Comparison of ENCODE assay signal across 31 mouse cellular contexts in the genomic region with DNA sequence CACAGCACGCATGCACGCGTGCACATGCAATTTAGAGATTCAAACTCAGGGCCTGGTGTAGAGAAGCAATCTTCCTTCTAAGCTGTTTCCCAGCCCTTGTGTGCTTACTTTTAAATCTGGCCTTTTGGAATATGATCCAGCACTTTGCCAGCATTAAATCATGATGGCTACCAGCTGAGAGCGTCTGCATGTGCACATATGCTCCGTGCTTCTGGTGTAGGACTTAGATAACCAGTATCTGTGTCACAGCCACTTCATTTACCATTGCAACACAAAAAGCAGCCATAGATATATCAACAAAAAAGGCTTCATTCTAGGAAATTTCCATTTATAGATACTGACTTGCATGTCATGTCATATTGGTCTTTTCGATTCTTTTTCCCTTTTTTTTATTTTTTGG.
DNase-seq lines count a peak whose midpoint lies in the region; ATAC-seq and TF ChIP-seq lines count a peak whose summit lies in the region.
"Had no signal": no experiment of that assay in that cellular context is flagged by ENCODE, and none has a peak within 500 bp of the region (broad histone marks: within the 10 kb centered on the region; RNA-seq: fewer than 3 reads in every experiment).

No protein-coding gene starts in this region.

- no peak for TF ChIP-seq CTCF in forebrain, postnatal 0 days (IDR thresholded peaks at IDR 0.05; ENCODE audit: low read depth)
- no peak for TF ChIP-seq CTCF in lung, postnatal 0 days (IDR thresholded peaks at IDR 0.05)
- TF ChIP-seq CTCF in brain, embryonic 14.5 days (IDR thresholded peaks at IDR 0.05; ENCODE audit: borderline replicate concordance, extremely low read depth, insufficient read depth, insufficient read length) = no peak
- no peak for TF ChIP-seq CTCF in kidney, adult 2 months (conservative IDR thresholded peaks at IDR 0.05; ENCODE audit: insufficient read depth, insufficient read length, low read depth, low read length)

- H3K9ac ChIP-seq in forebrain, postnatal 0 days = peak overlapping the region; percentile 14; the same call in 1 of the 2 replicates
- no peak overlapping the region for H3K9ac ChIP-seq in forebrain, embryonic 12.5 days
- H3K9ac ChIP-seq in lung, postnatal 0 days (replicated peaks; ENCODE audit: low read depth) = no peak overlapping the region
- H3K9ac ChIP-seq: embryonic facial prominence, embryonic 13.5 days; forebrain, embryonic 13.5 days; heart, embryonic 12.5 days; heart, embryonic 15.5 days; hindbrain, embryonic 14.5 days had no signal

- TF ChIP-seq EP300 in lung, postnatal 0 days (IDR thresholded peaks at IDR 0.05) = no peak

- DNase-seq in forebrain, postnatal 0 days = peak; percentile 26
- DNase-seq in lung, postnatal 0 days (ENCODE audit: low spot score) = peak; percentile 49
- no peak for DNase-seq in lung, postnatal 10 days
- peak; percentile 5 for DNase-seq in brain, embryonic 14.5 days (ENCODE audit: low read depth)
- DNase-seq in mesoderm, embryonic 11.5 days (ENCODE audit: low read depth, low spot score) = peak; percentile 16
- no peak for DNase-seq in left cerebral cortex, postnatal 14 days (ENCODE audit: low spot score in 2 of 2)
- DNase-seq in kidney, adult 2 months = no peak
- DNase-seq: adrenal gland, adult 8-10 months; adrenal gland, postnatal 25 days; cerebellum, adult 11-12 months; cerebellum, adult 8-10 months; cerebellum, postnatal 10 days; cerebellum, postnatal 36 days; embryo, embryonic 11 days; gastrocnemius, adult 2 months; gastrocnemius, postnatal 14 days; heart, adult 18-20 months; heart, postnatal 10 days; heart, postnatal 36 days had no signal

- no peak overlapping the region for H3K4me2 ChIP-seq in forebrain, postnatal 0 days (ENCODE audit: low read depth)
- no peak overlapping the region for H3K4me2 ChIP-seq in forebrain, embryonic 12.5 days
- no peak overlapping the region for H3K4me2 ChIP-seq in lung, postnatal 0 days (replicated peaks; ENCODE audit: low read depth, low read length)
- H3K4me2 ChIP-seq: embryonic facial prominence, embryonic 13.5 days; forebrain, embryonic 13.5 days; heart, embryonic 12.5 days; heart, embryonic 15.5 days; hindbrain, embryonic 14.5 days had no signal

- 84% methylated on average over 6 of the region's 6 CpGs for WGBS in forebrain, postnatal 0 days
- WGBS in forebrain, embryonic 12.5 days = 93% methylated on average over 6 of the region's 6 CpGs
- 82% methylated on average over 6 of the region's 6 CpGs for WGBS in lung, postnatal 0 days
- 88% methylated on average over 6 of the region's 6 CpGs for WGBS in kidney, adult 2 months

- H3K27me3 ChIP-seq in forebrain, postnatal 0 days (ENCODE audit: insufficient read depth, low read length) = no peaks in the 10 kb centered on the region
- no peaks in the 10 kb centered on the region for H3K27me3 ChIP-seq in forebrain, embryonic 12.5 days
- no peaks in the 10 kb centered on the region for H3K27me3 ChIP-seq in lung, postnatal 0 days (replicated peaks; ENCODE audit: insufficient read depth, low read length)
- H3K27me3 ChIP-seq in kidney, adult 2 months (replicated peaks; ENCODE audit: control insufficient read depth, insufficient read depth, low read length) = no peaks in the 10 kb centered on the region
- H3K27me3 ChIP-seq: embryonic facial prominence, embryonic 13.5 days; forebrain, embryonic 13.5 days; heart, embryonic 12.5 days; heart, embryonic 15.5 days had no signal

- TF ChIP-seq POLR2A in brain, embryonic 14.5 days (IDR thresholded peaks at IDR 0.05; ENCODE audit: borderline replicate concordance, extremely low read depth, insufficient read depth, insufficient read length, poor library complexity, severe bottlenecking) = no peak
- no peak for TF ChIP-seq POLR2A in kidney, adult 2 months (IDR thresholded peaks at IDR 0.05; ENCODE audit: low read depth, low read length)

- intact Hi-C loops in left cerebral cortex, postnatal 14 days (cut with DNase I) = no loop called here

- ATAC-seq in forebrain, postnatal 0 days = peak; percentile 38; the same call in 1 of the 2 replicates
- no peak for ATAC-seq in forebrain, embryonic 12.5 days (ENCODE audit: low FRiP score)
- peak; percentile 65 for ATAC-seq in lung, postnatal 0 days
- ATAC-seq: activated CD4-positive, CD25-positive, alpha-beta regulatory T cell, adult 4 months; forebrain, embryonic 13.5 days; forebrain, embryonic 16.5 days; hindbrain, postnatal 0 days had no signal

- no peak overlapping the region for H3K4me3 ChIP-seq in forebrain, postnatal 0 days (ENCODE audit: low read depth, low read length)
- H3K4me3 ChIP-seq in forebrain, embryonic 12.5 days (replicated peaks) = no peak overlapping the region
- no peak overlapping the region for H3K4me3 ChIP-seq in lung, postnatal 0 days (ENCODE audit: low read depth, low read length)
- no peak overlapping the region for H3K4me3 ChIP-seq in kidney, adult 2 months (ENCODE audit: insufficient read depth, low read depth, low read length)
- H3K4me3 ChIP-seq: embryonic facial prominence, embryonic 10.5 days; embryonic facial prominence, embryonic 13.5 days; erythroblast, embryonic 14.5 days; forebrain, embryonic 13.5 days; gastrocnemius, adult 2 months; heart, embryonic 12.5 days; heart, embryonic 15.5 days; hindbrain, embryonic 10.5 days had no signal

- no peaks in the 10 kb centered on the region for H3K36me3 ChIP-seq in forebrain, postnatal 0 days (ENCODE audit: insufficient read depth)
- H3K36me3 ChIP-seq in forebrain, embryonic 12.5 days (replicated peaks) = peaks cover 3% of the 10 kb centered on the region; the same call in 1 of the 2 replicates
- peaks cover 40% of the 10 kb centered on the region; the same call in 1 of the 2 replicates for H3K36me3 ChIP-seq in lung, postnatal 0 days (ENCODE audit: insufficient read depth, low read length)
- H3K36me3 ChIP-seq in kidney, adult 2 months (ENCODE audit: control insufficient read depth, insufficient read depth, low read length) = peaks cover 1% of the 10 kb centered on the region

- no peak overlapping the region for H3K27ac ChIP-seq in forebrain, postnatal 0 days (ENCODE audit: low read depth, low read length)
- H3K27ac ChIP-seq in forebrain, embryonic 12.5 days = no peak overlapping the region
- no peak overlapping the region for H3K27ac ChIP-seq in lung, postnatal 0 days (ENCODE audit: low read length)
- no peak overlapping the region for H3K27ac ChIP-seq in kidney, adult 2 months (ENCODE audit: insufficient read depth, low read depth, low read length)
- H3K27ac ChIP-seq: embryonic facial prominence, embryonic 10.5 days; forebrain, embryonic 13.5 days; gastrocnemius, adult 2 months; heart, embryonic 15.5 days; hindbrain, embryonic 10.5 days; hindbrain, embryonic 14.5 days; hindbrain, postnatal 0 days had no signal

- no peaks in the 10 kb centered on the region for H3K4me1 ChIP-seq in forebrain, postnatal 0 days (ENCODE audit: insufficient read depth)
- H3K4me1 ChIP-seq in forebrain, embryonic 12.5 days = no peaks in the 10 kb centered on the region
- H3K4me1 ChIP-seq in lung, postnatal 0 days (ENCODE audit: insufficient read depth, low read depth, low read length) = no peaks in the 10 kb centered on the region
- H3K4me1 ChIP-seq in kidney, adult 2 months (ENCODE audit: control insufficient read depth, insufficient read depth, low read length) = no peaks in the 10 kb centered on the region; the same call in 1 of the 2 replicates
- H3K4me1 ChIP-seq: embryonic facial prominence, embryonic 10.5 days; forebrain, embryonic 13.5 days; heart, embryonic 12.5 days; heart, embryonic 15.5 days; hindbrain, embryonic 10.5 days had no signal

- H3K9me3 ChIP-seq in forebrain, postnatal 0 days (ENCODE audit: low read length) = no peaks in the 10 kb centered on the region
- H3K9me3 ChIP-seq in forebrain, embryonic 12.5 days = no peaks in the 10 kb centered on the region
- no peaks in the 10 kb centered on the region for H3K9me3 ChIP-seq in lung, postnatal 0 days (ENCODE audit: low read length)
- H3K9me3 ChIP-seq: embryonic facial prominence, embryonic 10.5 days; embryonic facial prominence, embryonic 13.5 days; forebrain, embryonic 13.5 days; heart, embryonic 12.5 days; heart, embryonic 15.5 days; hindbrain, embryonic 10.5 days had no signal

Comparison
In these comparisons a context has a peak if more than half of its experiments do, and no peak if none do; other contexts are left out.
1. DNase-seq: peak in forebrain, postnatal 0 days (single experiment), lung, postnatal 0 days (single experiment), brain, embryonic 14.5 days (single experiment) and mesoderm, embryonic 11.5 days (single experiment); none in lung, postnatal 10 days (single experiment), left cerebral cortex, postnatal 14 days (0 of 2) and kidney, adult 2 months (single experiment).